Mouse (Mus musculus) spleen, postnatal 36 days (tissue): Measurements from ENCODE around the gene Praf2.
A peak's percentile ranks its signal among the peaks of the same experiment; 100 is the strongest.
"Not testable (repeated sequence)": the region's sequence is repeated elsewhere in the genome, so short reads cannot be mapped to it uniquely, and the experiment has no call there.

Source experiments
- DNase-seq, 2 experiments: peaks; one replicate each; pipeline ENCODE4 v3.0.0; 2022; ENCODE audit warnings: low spot score in 2 of 2, mixed read lengths in 1 of 2

Praf2 gene

DNA sequence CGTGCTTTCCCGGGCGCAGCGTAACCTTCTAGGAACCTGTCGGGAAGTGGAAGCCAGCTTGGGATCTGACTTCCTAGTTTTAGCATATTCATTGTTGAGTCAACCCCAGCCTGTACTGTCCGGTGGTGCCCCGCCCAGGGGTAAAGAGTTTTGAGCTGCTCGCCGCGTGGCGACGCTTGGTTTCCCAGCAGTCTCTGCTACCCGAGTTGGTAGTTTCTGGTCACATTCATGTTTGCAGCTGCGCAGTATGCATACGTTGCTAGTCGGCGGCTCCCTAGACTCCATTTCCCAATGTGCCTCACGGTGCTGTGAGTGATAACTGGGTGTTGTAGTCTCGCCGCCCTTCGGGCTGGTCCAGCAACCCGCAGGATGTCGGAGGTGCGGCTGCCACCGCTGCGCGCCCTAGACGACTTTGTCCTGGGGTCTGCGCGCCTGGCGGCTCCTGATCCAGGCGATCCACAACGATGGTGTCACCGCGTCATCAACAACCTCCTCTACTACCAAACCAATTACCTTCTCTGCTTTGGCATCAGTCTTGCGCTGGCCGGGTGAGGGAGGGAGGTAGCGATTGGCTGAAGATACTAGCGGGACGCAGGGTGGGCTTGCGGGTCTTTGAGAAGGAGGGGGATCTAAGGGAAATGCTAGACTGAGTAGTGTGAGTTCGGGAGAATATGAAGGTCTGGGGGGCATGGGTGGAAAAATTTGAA is at the start of gene Praf2:
Gene Praf2 (plus strand): TSS at position 225 of the 707 bp plus-strand sequence.
- DNase-seq: peak; percentile 84 to 87

DNA sequence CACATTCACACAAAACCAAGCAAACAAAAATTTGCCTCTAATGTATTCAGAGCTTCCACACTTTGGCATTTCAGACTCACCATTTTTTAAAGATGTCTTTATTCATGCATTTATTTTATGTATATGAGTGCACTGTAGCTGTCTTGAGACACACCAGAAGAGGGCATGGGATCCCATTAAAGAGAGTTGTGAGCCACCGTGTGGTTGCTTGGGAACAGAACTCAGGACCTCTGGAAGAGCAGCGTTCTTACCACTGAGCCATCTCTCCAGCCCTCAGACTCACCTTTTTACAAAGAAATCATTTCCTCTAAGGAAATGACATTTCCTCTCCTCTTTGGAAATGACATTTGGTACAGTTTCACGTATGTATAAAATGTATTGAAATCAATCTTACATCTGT is 49.3 kb upstream of the Praf2 start:
- DNase-seq: no peak

DNA sequence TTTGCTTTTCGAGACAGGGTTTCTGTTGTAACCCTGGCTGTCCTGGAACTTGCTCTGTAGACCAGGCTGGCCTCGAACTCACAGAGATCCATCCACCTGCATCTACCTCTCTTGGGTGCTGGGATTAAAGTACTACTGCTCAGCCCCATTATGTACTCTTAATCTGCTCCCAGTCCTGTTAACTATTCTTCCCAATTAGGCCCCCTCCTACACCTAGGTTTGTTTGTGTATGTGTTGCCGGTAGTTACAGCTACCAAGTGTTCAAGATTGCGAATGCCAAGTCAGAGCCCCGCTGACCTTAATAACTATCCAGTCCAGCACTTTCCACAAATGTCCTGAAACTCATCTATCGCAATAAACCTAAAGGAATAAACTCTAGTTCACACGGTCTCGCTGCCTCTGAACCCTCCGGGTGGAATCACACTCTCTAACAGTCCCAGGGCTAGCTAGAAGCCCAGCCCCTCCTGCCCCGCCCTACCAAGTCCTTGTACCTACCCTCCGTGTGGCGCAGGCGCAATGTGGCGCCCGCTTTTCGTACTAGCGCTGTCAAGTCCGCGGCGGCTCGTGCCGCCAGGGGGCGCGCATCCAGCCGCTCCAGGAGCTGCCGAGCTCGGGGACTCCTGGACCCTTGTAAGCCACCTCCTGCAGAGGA is 48.7 kb upstream of the Praf2 start:
- peak; percentile 85 to 89 for DNase-seq

DNA sequence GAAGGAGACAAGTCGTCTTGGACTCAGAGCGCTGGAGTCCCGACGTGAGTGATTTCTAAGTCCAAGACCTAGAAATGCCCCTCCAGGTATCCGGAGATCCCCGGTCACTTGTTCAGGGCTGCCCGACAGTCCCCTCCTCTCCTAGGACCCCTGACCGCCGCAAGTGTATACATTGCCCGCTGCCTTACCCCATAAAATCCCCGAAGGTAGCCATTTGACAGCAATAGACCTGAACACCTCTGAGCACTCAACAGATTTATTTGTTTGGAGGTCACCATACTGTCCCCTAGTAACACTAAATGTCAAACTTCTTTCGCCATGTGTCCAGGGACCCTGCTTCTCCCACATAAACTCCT is 48.2 kb upstream of the Praf2 start:
- DNase-seq: no peak

DNA sequence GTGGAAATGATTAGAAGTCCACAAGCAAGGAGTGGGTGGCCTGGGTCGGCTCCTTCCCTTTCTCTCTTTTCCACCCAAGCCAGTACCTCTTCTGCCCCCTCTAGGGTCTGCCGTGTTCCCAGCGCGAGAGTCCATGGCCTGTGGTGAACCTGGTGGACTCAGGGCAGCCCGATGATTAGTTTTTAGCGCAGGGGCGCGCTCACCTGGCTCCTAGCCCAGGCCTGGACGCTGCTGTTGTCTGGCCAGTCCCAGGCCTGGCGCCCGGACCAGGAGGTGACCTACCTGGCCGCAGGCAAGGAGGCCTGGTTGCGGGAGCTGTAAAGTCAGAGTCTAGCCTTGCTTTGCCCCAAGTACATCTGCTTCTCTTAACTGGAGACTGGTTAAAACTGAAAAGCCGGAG is 47.4 kb upstream of the Praf2 start, which contains the start of gene Magix:
Gene Magix (minus strand): TSS at position 388 of the 400 bp plus-strand sequence.
- no peak for DNase-seq

DNA sequence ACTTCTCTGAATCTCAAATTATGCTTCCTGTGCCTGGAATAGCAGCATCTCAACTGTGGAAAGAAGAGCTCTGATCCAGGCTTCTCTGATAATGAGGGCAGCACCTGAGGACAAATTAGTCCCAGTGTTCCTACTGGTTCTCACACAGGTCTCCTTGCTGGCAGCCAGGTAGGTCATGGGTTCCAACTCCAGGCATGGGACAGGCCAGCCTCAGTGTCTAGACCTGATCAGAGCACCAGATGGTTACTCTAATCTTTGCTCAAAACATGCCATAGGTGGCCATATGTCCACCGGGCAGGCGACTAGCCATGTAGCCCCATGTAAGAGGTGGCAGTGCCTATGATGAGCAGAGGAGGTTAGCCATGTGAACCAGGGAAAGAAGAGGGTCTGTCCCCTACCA is 39.9 kb upstream of the Praf2 start:
- DNase-seq: no peak

DNA sequence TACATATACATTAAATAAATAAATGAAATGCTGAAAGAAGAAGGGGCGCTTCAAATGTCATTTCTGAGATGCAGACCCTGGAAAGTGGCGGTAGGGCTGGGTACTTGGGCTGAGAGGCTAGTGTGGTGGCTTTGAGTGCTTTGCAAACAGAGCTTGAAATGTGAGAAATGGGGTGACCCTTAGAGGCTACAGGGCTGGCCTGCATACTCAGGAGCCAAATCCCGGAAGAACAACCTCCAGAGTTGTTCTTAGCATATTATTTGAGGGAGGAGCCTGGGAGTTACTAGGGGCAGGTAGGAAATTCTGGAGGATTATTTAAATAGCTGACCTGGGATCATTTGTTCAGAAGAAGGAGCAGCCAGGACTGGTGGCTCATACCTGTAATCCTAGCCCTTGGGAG is 37.8 kb upstream of the Praf2 start:
- no peak for DNase-seq

DNA sequence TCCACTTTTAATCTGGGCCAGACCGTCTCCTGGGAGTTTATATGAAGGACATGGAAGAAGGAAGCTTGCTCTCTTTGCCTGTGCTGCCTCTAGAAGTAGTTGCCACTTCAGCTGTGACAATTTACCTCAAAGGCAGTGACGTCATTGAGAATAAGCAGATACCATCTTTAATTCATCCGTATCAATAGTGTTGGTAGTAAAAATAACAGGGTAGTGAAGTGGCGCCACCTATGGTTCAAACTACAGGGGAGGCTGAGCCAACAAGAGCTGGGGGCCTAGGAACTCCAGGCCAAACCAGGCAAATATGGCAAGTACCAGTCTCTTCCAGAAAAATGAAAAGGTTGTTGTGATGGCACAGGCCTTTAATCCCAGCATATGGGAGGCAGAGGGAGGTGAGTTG is 35.4 kb upstream of the Praf2 start:
- peak; percentile 19 to 27 for DNase-seq

DNA sequence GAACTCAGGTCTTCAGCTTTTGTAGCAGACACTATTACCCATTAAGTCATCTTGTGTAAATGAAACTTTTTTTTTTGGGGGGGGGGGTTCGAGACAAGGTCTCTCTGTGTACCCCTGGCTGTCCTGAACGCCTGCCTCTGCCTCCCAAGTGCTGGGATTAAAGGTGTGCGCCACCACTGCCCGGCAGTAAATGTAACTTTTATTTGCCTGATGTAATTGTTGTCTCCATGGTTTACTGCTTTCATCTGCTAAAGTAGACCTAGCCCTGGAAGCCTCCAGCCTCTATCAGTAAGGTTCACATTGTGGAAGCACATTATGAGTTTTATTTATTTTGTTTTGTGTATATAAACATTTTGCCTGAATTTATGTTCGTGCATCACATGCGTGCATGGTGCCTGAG is 31.7 kb upstream of the Praf2 start:
- DNase-seq: no peak

DNA sequence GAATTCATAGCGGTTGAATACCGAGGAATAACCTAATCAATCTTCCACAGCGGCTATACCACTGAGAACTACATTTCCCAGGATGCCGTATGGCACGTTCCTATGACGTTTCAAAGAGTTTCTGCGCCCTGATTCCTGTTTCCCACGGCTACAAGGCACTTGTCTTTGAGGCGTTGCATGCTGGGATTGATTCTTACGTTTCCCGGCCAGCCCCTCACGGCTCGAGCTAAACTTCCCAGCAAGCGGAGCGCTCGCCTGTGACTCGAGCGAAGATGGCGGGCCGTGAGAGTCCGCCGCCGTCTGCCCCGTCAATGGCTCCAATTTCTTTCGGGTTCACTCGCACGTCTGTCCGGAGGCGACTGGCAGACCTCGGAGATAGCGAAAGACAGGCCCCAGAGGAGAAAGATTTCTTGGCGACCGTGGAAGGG is 31.3 kb upstream of the Praf2 start, which contains the start of gene Gpkow:
Gene Gpkow (plus strand): TSS at position 178 of the 428 bp plus-strand sequence.
- peak; percentile 86 to 88 for DNase-seq

DNA sequence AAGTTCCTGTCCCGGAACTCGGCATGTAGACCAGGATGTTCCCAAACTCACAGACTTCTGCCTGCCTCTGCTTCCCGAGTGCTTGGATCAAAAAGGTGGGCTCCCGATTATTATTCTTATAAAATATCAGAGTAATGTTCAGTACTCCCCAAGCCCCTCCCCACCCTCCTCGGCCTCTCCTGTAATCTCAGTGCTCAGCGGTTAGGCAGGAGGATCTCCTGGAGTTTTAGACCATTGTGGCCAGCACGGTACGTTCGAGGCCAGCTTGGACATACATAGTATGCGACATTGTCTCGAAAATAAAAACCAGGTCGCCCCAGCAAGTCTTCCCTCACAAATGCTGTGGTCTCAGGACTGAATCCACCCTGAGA is 14.5 kb upstream of the Praf2 start:
- not testable (repeated sequence) for DNase-seq

DNA sequence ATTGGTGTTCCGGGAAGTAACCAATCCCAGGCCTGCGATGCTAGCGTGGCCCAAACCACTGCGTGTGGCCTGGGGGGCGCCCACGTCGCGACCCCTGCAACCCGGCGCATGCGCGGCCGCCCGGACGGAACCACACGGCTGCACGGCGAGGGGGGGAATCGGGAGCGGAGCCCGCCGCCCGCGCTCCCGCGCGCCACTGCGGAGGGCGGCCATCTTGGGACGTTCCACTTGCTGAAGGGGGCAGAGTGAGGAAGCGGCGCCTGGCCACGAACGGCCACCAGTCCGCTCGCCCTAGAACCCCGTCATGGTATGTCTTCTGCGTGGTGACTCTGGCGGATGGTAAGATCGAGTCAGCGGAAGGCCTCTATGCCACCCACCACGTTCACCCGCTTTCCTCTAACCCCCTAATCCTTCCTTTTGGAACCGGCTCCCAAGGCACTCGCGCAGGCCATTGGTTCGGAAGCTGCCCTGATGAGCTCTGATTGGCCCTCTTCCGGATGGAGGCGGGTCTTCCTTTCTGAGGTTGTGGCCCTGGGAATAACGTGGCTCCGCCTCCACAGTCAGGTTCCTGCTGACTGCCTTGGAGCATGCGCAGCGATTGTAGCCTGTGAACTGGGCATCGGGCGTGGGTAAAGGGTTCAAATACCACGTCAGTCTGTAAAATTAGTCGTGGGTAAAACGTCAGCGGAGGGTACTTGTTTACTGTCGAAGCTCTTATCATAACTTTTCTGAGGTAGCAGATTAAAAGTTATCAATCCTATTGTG is 13.9 kb upstream of the Praf2 start, which contains the start of gene Wdr45:
Gene Wdr45 (plus strand): TSS at position 199 of the 765 bp plus-strand sequence.
- peak; percentile 93 to 96 for DNase-seq

DNA sequence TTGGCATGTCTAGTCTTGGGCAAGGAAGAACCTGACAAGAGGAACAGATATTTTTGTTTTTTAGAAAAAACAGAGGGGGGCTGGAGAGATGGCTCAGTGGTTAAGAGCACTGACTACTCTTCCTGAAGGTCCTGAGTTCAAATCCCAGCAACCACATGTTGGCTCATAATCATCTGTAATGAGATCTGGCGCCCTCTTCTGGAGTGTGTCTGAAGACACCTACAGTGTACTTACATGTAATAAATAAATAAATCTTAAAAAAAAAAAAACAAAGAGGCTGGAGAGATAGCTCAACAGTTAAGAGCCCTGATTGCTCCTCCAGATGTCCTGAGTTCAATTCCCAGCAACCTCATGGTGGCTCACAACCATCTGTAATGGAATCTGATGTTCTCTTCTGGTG is 12.2 kb upstream of the Praf2 start:
- not testable (repeated sequence) for DNase-seq

DNA sequence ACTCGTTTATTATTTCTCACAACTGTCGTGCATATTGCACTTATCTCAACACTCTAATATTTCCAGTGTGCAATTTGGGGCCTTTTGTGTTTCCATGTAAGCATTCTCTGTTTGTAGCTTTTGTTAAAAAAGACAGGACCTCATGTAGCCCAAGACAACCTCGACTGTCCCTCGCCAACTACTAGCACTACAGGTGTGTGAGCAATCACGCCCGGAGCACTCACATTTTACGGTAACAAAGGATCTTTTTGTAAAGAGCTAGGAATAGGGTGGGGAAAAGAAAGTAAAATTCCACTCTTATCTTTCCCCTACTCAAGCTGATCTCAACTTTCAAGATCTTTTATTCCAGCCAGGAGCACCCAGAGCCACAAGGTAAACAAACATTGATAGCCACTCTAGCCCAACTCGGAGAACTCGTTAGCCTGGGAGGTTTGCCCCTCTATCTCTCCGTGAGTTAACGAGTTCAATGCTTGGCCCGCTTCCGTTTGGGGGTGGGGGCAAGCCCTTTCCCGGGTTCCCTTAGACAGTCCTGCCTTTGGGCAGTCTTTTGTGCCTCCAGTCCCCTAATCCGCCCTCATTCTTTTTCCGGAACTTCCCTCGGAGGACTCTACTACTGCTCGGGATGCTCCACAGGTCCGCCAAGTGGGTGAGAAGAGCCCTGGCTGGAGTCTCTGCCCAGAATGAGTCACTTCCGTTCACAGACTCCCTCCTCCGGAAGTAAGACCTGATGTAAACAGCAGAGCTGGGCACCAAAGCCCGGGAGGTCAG is 6.5 kb upstream of the Praf2 start, which contains the start of gene Gm45208:
Gene Gm45208 (plus strand): TSS at position 732 of the 768 bp plus-strand sequence.
- DNase-seq: peak; percentile 67 to 78

DNA sequence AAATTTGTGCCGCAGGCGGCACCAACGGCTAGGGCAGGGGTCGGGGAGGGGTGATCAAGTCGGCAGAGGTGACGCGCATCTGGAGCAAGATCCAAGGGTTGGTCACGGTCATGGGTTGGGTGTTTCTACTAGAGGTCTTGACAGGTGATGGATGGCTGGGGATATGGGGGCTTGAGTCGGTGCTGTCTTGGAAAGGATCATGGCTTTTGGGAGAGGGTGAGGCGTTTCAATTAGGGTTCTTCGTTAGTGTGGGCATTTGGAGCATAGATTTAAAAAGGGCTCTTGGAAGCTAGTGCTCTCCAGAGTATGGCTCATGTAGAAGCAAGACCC is 6.0 kb upstream of the Praf2 start:
- DNase-seq: no peak

DNA sequence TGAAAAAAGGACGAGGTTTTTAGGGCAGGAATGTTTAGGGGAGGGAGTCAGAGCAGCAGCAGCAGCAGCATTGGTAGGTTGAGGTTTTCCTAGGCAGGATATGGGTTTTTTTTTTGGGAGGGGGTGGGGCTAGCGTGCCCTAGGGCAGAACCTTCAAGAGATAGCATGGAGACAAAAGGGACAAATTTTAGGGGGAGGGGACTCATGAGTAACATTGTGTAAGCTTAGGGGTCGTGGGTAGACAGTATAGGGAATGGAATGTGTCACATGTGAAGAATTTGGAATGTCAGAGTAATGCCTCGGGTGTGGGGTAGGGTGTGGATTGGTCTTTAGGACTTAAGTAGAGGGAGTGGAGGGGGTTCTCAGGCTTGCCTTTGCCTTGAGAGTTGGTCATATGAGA is 5.5 kb upstream of the Praf2 start:
- no peak for DNase-seq

DNA sequence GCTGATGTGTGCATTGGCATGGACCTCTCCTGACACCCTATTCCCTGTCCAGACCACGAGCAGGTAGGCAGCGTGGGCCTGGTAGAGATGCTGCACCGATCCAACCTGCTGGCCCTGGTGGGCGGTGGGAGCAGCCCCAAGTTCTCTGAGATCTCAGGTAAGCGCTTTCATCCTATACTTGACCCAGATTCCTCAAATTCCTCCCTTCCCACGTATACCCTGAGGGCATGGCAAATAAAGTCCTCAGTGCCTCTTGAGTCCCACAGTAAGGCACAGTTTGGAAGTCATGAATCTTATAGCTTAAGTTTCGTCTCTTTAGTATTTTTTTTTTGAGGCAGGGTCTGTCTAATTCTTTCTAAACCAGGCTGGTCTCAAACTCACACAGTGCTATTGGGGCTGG is 4.1 kb upstream of the Praf2 start:
- no peak for DNase-seq

DNA sequence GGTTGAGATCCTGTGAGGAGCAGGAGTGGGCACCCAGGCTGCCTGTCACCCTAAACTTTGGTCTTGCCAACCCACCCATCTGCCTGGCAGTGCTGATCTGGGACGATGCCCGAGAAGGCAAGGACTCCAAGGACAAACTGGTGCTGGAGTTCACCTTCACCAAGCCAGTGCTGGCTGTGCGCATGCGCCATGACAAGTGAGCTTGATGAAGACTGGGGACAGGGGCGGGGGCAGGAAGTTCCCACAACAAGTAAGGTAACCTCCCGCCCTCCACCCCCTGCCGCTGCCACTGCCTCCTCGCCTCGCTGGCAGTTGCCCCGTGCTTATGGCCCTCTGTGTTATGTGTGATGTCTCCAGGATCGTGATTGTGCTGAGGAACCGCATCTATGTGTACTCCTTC is 2.4 kb upstream of the Praf2 start:
- no peak for DNase-seq

DNA sequence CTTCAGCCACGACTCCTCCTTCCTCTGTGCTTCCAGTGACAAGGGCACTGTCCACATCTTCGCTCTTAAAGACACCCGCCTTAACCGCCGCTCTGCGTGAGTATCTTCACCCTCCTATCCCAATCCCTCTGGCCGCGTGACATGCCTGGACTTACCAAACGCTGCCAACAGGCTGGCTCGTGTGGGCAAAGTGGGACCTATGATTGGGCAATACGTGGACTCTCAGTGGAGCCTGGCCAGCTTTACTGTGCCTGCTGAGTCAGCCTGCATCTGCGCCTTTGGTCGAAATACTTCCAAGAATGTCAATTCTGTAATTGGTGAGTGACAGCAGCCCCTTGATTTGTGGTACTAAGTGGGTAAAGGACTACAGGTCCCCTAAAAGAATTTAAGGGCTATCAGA is 1.1 kb upstream of the Praf2 start:
- no peak for DNase-seq

DNA sequence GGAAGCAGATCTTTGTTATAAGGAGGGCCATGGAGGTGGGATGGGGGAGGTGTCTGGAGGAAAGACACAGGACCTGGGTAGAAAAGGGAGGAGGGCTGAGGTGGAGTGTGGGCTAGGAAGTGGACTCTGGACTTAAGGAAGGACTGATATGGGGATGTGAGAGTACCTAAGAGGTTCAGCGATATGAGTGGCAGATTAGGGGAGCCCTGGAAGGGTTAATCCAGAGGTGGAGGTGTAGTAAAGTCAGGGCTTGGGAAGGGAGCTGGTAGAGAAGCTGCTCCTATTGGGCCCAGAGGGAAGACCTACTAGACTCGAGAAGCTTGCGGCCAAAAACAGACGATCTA is 655 bp downstream of the Praf2 start:
- DNase-seq: no peak

DNA sequence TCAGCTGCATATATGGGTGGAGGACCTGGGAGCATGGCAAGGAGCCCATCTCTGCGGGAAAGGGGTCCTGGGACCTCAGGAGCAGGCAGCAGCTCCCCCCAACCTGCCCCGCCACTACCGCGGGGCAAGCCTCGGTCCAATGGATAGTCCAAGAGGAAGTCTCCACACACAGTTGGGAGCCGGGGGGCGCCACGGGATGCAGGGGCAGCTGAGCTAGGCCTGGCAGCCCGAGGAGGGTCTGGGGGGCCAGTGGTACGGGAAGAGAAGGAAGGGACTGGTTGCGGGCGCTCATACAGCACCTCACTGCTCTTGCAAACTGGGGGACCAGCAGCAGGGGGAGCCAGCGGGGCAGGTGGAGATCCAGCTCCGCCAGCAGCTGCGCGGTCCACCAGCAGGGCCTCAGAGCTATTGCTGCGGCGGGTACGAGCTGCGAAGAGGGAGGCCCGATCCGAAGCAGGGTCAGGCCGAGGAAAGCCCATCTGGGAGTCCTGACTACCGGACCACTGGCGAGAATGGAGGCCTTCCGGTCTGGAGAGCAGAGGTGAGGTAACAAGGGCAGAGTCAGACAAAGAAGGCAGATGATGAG is 5.4 kb downstream of the Praf2 start:
- peak; percentile 71 to 72 for DNase-seq
